Mouse (Mus musculus) liver, embryonic 11.5 days (tissue): ENCODE data around the gene 6820408C15Rik. TPM values are rescaled to one million over a fixed set of nuclear protein-coding genes. Genes with fewer than 3 reads are reported as not detected.

Experiments
- ATAC-seq: fragments of 200-750 bp; cut with Nextera tagmentation; replicated peaks from 2 replicates; pipeline ENCODE4 v1.8.0; 2017; ENCODE audit warnings: moderate number of reproducible peaks, mild to moderate bottlenecking, moderate TSS enrichment, moderate library complexity; ENCODE audit not compliant: low FRiP score
- DNase-seq: peaks from one replicate; pipeline ENCODE4 v3.0.0-alpha.2; 2017; ENCODE audit warnings: low spot score
- H3K27ac ChIP-seq: fragments of 300-500 bp; sonication (generic); 2 replicates; pipeline ENCODE4 v1.5.1; 2014; ENCODE audit warnings: mild to moderate bottlenecking, low read depth, low read length, control low read depth
- H3K27me3 ChIP-seq: fragments of 300-500 bp; sonication (generic); replicated peaks from 2 replicates; pipeline ENCODE4 v1.6.1; 2014; ENCODE audit warnings: low read length, mixed read lengths; ENCODE audit not compliant: control insufficient read depth, insufficient read depth
- H3K36me3 ChIP-seq: fragments of 300-500 bp; sonication (generic); 2 replicates; pipeline ENCODE4 v1.6.1; 2014; ENCODE audit warnings: mild to moderate bottlenecking, low read length, moderate library complexity, mixed read lengths; ENCODE audit not compliant: control insufficient read depth, insufficient read depth
- H3K4me1 ChIP-seq: fragments of 300-500 bp; sonication (generic); replicated peaks from 2 replicates; pipeline ENCODE4 v1.6.1; 2014; ENCODE audit warnings: low read length, mixed read lengths; ENCODE audit not compliant: control insufficient read depth, insufficient read depth
- H3K4me2 ChIP-seq: fragments of 300-500 bp; sonication (generic); 2 replicates; pipeline ENCODE4 v1.6.1; 2014; ENCODE audit warnings: mild to moderate bottlenecking, control low read depth, moderate library complexity
- H3K4me3 ChIP-seq: fragments of 300-500 bp; sonication (generic); 2 replicates; pipeline ENCODE4 v1.5.1; 2014; ENCODE audit warnings: low read depth, low read length, control low read depth
- H3K9ac ChIP-seq: fragments of 300-500 bp; sonication (generic); 2 replicates; pipeline ENCODE4 v1.6.1; 2014; ENCODE audit warnings: low read depth, low read length, control low read depth
- H3K9me3 ChIP-seq: fragments of 300-500 bp; sonication (generic); 2 replicates; pipeline ENCODE4 v1.6.1; 2016; ENCODE audit warnings: low read length, inconsistent platforms, mixed read lengths; ENCODE audit not compliant: control insufficient read depth
- WGBS: fragments of 180-500 bp; shearing (Covaris S2); extraction: QIAGEN DNeasy Blood & Tissue Kit; methylation state at CpG from one replicate; pipeline ENCODE4 v1.1.7; 2014; 5-methylcytosine and 5-hydroxymethylcytosine counted together
- polyA plus RNA-seq: library from polyadenylated mRNA; unstranded; fragments of >200 nt; fragmentation: Nextera tagmentation; extraction: Ambion mirVana; gene quantifications from 2 replicates; pipeline ENCODE4 v1.2.1, GENCODE M21; 2014

The 6820408C15Rik gene
- polyA plus RNA-seq, 1 experiment from 2014 or later, result 1.1 TPM

DNA sequence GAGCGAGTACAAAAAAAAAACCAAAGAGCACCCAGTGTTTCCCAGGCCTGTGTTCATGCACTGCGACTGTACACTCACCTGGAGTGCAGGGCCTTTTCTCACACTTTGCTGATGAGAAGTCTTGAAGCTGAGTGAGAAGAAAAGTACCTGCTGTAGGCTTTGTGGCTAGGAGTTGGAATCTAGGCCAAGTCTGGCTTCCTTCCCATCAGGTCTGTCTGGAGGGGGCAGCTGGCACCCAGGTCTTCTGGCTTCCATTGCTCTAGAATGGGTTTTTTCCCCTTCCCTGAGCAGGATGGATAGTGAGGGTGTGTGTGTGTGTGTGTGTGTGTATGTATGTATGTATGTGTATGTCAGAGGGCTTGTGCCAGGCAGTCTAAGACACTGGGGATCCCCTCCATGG lies 24.4 kb downstream of the 6820408C15Rik start:
- H3K9me3 ChIP-seq, result no peaks in the 10 kb centered on the region
- DNase-seq (no peak), ATAC-seq (no peak)
- H3K36me3 ChIP-seq, result no peaks in the 10 kb centered on the region
- H3K4me2 ChIP-seq, result no peak overlapping the region
- H3K4me1 ChIP-seq, result peaks cover 11% of the 10 kb centered on the region
- 97% methylated on average over 2 of the region's 2 CpGs for WGBS
- H3K9ac ChIP-seq, result no peak overlapping the region
- no peak overlapping the region for H3K4me3 ChIP-seq
- no peak overlapping the region for H3K27ac ChIP-seq
- no peaks in the 10 kb centered on the region; the same call in 1 of the 2 replicates for H3K27me3 ChIP-seq

- Histone ChIP-seq H3K4me1 (peaks cover 9% of the 10 kb centered on the region), H3K27ac (no peak overlapping the region), H3K9me3 (no peaks in the 10 kb centered on the region), H3K4me3 (no peak overlapping the region), H3K9ac (no peak overlapping the region), H3K4me2 (no peak overlapping the region), H3K27me3 (no peaks in the 10 kb centered on the region), H3K36me3 (no peaks in the 10 kb centered on the region)
- no peak for ATAC-seq
- WGBS, result 84% methylated on average over 4 of the region's 4 CpGs
- DNase-seq, result no peak
These were observed 26.9 kb downstream of the 6820408C15Rik start for GRCm38 (mm10) chr2:152442322-152442721.

GRCm38 (mm10) chr2:152443281-152443680 lies 27.9 kb downstream of the 6820408C15Rik start:
- Histone ChIP-seq H3K4me1 (0 out of 2 replicates have a peak, but pooled peaks cover 7% of the 10 kb centered on the region), H3K4me2 (no peak overlapping the region), H3K4me3 (no peak overlapping the region), H3K9ac (no peak overlapping the region), H3K27me3 (no peaks in the 10 kb centered on the region), H3K9me3 (no peaks in the 10 kb centered on the region), H3K27ac (no peak overlapping the region), H3K36me3 (no peaks in the 10 kb centered on the region)
- WGBS, result 84% methylated on average over 8 of the region's 8 CpGs
- no peak for ATAC-seq
- DNase-seq, result no peak

GRCm38 (mm10) chr2:152446642-152447041 lies 31.3 kb downstream of the 6820408C15Rik start:
- 0 out of 2 replicates have a peak, but pooled peaks cover 7% of the 10 kb centered on the region for H3K4me1 ChIP-seq
- no peak overlapping the region for H3K4me3 ChIP-seq
- no peaks in the 10 kb centered on the region for H3K27me3 ChIP-seq
- no peaks in the 10 kb centered on the region for H3K36me3 ChIP-seq
- ATAC-seq (no peak; the same call in 1 of the 2 replicates), DNase-seq (no peak)
- no peak overlapping the region for H3K4me2 ChIP-seq
- WGBS, result 28% methylated on average over 2 of the region's 2 CpGs
- H3K9me3 ChIP-seq, result no peaks in the 10 kb centered on the region
- H3K27ac ChIP-seq, result no peak overlapping the region
- no peak overlapping the region for H3K9ac ChIP-seq

DNA sequence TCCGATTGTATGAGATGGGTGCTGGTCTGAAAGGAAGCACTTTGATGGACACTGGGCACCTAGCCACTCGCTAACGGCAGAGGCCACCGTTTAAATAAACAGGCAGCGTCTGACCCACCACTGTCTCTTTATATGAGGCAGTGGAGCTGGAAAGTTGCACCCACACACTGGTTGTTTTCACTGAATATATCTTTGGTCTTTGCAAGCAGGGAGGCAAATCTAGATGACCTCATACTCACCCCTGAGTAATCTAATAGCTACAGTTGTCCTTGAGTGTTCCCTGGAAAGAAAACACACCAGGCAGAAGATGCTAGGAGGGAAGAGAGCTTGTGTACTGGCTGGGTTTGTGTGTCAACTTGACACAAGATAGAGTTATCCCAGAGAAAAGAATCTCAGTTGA lies 32.1 kb downstream of the 6820408C15Rik start:
- DNase-seq (no peak), ATAC-seq (no peak)
- H3K36me3 ChIP-seq, result no peaks in the 10 kb centered on the region
- H3K9me3 ChIP-seq, result no peaks in the 10 kb centered on the region
- no peak overlapping the region for H3K4me3 ChIP-seq
- 0 out of 2 replicates have a peak, but pooled peaks cover 7% of the 10 kb centered on the region for H3K4me1 ChIP-seq
- WGBS, result 60% methylated on average over 5 of the region's 5 CpGs
- peaks cover 2% of the 10 kb centered on the region; the same call in 1 of the 2 replicates for H3K27me3 ChIP-seq
- H3K9ac ChIP-seq, result no peak overlapping the region
- no peak overlapping the region for H3K27ac ChIP-seq
- no peak overlapping the region for H3K4me2 ChIP-seq

DNA sequence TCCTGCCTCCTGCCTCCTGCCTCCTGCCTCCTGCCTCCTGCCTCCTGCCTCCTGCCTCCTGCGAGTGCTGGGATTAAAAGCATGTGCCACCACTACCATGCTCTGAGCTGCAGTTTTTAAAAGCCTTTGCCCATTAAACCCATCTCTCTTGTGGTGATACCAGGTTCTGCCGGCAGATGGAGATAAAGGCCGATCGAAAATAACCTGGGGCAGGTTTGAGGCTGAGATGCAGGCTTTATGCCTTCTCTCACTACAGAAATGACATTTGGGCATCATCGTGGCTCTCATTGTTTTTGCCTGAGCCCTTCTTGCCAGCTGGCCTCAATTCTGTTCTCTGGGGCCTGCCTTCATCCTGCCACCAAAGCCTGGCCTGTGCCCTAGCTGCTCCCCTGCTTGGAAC lies 34.9 kb downstream of the 6820408C15Rik start:
- WGBS, result 5% methylated on average over 5 of the region's 5 CpGs
- Histone ChIP-seq H3K4me3 (no peak overlapping the region), H3K4me1 (0 out of 2 replicates have a peak, but pooled peaks cover 7% of the 10 kb centered on the region), H3K9me3 (no peaks in the 10 kb centered on the region), H3K9ac (no peak overlapping the region), H3K4me2 (no peak overlapping the region), H3K27ac (no peak overlapping the region), H3K36me3 (no peaks in the 10 kb centered on the region), H3K27me3 (peaks cover 2% of the 10 kb centered on the region; the same call in 1 of the 2 replicates)
- ATAC-seq (no peak), DNase-seq (no peak)

DNA sequence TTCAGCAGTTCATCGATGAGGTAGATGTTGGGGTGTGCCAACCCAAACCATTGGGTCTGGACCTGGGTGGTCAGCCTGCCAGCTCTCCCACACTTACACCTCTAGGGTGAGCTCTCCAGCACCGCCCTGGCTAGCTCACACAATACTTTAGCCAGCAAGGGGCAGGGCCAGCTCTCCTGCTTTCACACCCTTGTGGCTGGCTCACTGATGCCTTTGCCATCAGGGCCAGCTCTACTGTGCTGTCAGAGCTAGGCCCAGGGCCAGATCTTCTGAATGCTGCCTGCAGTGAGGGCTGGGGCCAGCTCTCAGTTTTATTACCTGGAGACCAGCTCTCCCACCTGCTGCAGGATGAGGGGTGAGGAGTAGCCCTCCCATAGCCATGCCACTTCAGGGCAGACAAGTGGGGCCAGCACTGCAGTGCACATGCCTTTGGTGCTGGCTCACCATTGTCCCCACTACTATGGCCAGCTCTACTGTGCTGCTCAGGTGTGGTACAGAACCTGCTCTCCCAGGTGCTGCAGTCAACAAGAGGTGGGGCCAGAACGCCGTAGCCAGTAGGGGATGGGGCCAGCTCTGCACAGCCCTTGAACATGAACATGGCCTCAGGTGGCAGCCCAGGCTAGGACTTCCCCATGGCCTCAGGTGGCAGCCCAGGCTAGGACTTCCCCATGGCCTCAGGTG lies 36.9 kb downstream of the 6820408C15Rik start:
- peaks cover 2% of the 10 kb centered on the region; the same call in 1 of the 2 replicates for H3K27me3 ChIP-seq
- H3K4me2 ChIP-seq, result no peak overlapping the region
- no peaks in the 10 kb centered on the region for H3K36me3 ChIP-seq
- DNase-seq (no peak), ATAC-seq (no peak)
- no peak overlapping the region for H3K27ac ChIP-seq
- WGBS, result 69% methylated on average over 4 of the region's 4 CpGs
- no peak overlapping the region for H3K9ac ChIP-seq
- no peak overlapping the region for H3K4me3 ChIP-seq
- no peaks in the 10 kb centered on the region for H3K9me3 ChIP-seq
- H3K4me1 ChIP-seq, result 0 out of 2 replicates have a peak, but pooled peaks cover 2% of the 10 kb centered on the region

DNA sequence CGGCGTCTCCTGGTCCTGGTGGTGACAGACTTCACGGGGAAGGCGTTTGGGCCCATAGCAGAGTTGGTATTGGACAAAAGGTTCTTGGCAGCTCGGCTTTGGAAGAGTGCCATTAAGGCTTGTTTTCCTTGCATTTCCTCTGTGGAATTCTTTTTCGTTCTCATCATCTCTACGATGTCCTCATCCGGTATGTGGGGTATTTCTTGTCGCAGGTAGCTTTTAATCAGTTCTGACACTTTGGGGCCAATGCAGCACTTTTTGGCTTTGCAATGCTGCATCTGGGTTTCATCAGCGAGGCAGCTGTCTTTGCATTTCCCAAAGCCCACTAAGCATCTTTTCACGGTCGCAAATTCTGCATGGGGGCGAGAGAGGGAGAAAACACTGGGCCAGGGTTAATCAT lies 43.9 kb downstream of the 6820408C15Rik start:
- no peak for ATAC-seq
- no peak overlapping the region for H3K27ac ChIP-seq
- no peak overlapping the region for H3K9ac ChIP-seq
- no peaks in the 10 kb centered on the region for H3K9me3 ChIP-seq
- DNase-seq, result no peak
- no peaks in the 10 kb centered on the region; the same call in 1 of the 2 replicates for H3K27me3 ChIP-seq
- no peaks in the 10 kb centered on the region for H3K36me3 ChIP-seq
- no peak overlapping the region for H3K4me3 ChIP-seq
- H3K4me2 ChIP-seq, result no peak overlapping the region
- no peaks in the 10 kb centered on the region; the same call in 1 of the 2 replicates for H3K4me1 ChIP-seq
- WGBS, result 62% methylated on average over 13 of the region's 13 CpGs

GRCm38 (mm10) chr2:152464570-152465150 lies 49.3 kb downstream of the 6820408C15Rik start, which contains the start of gene Defb23:
Gene Defb23 (minus strand): TSS chr2:152464620.
- DNase-seq (no peak), ATAC-seq (no peak)
- no peak within 1 kb of the TSS for H3K27ac ChIP-seq
- no peak within 1 kb of the TSS for H3K4me2 ChIP-seq
- H3K9ac ChIP-seq, result no peak within 1 kb of the TSS
- H3K27me3 ChIP-seq, result no peaks in the 10 kb centered on the region
- no peak within 1 kb of the TSS for H3K4me3 ChIP-seq
- H3K9me3 ChIP-seq, result no peaks in the 10 kb centered on the region
- no peaks in the 10 kb centered on the region for H3K4me1 ChIP-seq
- WGBS, result 77% methylated on average over 3 of the region's 3 CpGs
- H3K36me3 ChIP-seq, result no peaks in the 10 kb centered on the region
